Mouse (Mus musculus) urinary bladder, postnatal 14 days (tissue): ENCODE measurements around the gene Cct8l1.

Source experiments
- DNase-seq: peaks from one replicate; pipeline ENCODE4 v3.0.0; 2021; ENCODE audit warnings: low spot score

Cct8l1 gene

GRCm38 (mm10) chr5:25515767-25516166 is at the start of gene Cct8l1:
TSS of gene Cct8l1 (plus strand) at chr5:25516067.
- DNase-seq, result no peak

DNA sequence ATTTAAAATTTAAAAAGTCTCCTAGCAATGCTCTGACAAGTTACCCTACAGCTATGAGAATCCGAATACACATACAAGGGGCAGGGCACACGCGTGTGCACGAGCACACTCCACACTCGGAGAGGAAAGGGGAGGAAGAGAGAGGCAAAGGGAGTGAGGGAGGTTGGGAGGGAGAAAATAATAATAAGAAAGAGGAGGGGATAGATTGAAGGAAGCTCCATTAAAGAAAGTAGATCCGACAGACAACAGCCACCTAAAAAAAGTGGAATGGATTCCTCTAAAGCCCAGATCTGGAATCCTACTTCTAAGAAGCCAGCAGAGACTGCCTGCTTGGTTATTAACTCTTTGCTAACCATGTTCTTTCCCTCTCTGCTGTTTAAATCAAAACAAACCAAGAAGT is 43.8 kb upstream of the Cct8l1 start:
- no peak for DNase-seq

GRCm38 (mm10) chr5:25475789-25476188 is 40.1 kb upstream of the Cct8l1 start:
- no peak for DNase-seq

GRCm38 (mm10) chr5:25478863-25479262 is 37.0 kb upstream of the Cct8l1 start:
- no peak for DNase-seq

GRCm38 (mm10) chr5:25496652-25497051 is 19.2 kb upstream of the Cct8l1 start:
- no peak for DNase-seq

GRCm38 (mm10) chr5:25497369-25497719 is 18.5 kb upstream of the Cct8l1 start:
- DNase-seq, result peak; percentile 14

GRCm38 (mm10) chr5:25497720-25498345 is 18.0 kb upstream of the Cct8l1 start:
- peak; percentile 57 for DNase-seq

DNA sequence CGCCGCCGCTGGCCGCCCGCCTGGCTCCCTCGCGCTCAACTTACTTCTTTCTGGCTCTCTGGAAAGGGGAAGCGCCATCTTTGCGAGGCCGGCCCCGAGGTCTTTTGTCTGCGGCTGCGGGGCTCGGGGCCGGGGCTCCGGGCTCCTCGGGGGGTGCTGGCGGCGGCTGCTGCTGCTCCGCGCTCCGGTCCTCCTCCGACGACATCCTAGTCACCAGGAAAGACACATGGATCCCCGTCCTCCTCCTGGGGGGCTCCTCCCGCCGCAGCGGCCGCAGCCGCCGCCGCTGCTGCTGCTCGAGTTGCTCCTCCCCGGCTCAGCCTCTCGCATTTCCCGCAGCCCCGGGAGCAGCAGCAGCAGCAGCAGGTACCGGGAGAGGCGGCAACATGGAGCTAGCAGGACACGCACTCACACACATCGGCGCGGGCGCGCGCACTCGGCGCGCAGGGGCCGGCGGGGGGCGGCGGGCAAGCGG is 17.5 kb upstream of the Cct8l1 start, which contains the start of gene Kmt2c:
Gene Kmt2c (minus strand): TSS at position 438 of the 475 bp plus-strand sequence.
- no peak for DNase-seq

DNA sequence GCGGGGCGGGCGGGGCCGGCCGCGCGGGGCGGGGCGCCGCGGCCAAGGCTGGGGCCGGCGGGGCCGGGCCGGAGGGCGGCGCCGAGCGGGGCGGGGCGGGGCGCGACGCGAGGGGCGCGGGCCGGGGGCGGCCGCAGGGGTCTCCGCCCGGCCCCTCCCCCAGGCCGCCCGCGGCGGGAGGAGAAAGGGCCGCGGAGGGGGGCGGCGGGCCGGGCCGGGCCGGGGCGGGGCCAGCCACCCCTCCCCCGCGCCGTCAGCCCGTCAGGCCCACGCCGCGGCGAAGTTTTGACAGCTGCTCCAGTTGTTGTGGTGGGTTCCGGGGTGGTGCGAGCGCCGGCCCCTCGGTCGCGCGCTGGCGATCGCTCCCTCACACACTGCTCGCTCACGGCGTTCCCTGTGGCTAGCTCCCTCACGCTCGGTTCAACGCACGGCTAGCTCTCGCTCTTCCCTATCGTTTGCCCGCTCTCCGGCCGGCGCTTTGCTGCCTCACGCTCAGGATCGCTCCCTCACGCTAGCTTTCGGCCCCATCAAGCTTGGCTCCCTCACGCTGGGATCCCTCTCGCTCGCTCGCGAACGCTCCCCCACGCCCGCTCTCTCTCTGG is 16.9 kb upstream of the Cct8l1 start:
- DNase-seq, result peak; percentile 82

GRCm38 (mm10) chr5:25499423-25500398 is 16.2 kb upstream of the Cct8l1 start:
- peak; percentile 97 for DNase-seq

- no peak for DNase-seq
These were observed 15.2 kb upstream of the Cct8l1 start for GRCm38 (mm10) chr5:25500686-25501085.

DNA sequence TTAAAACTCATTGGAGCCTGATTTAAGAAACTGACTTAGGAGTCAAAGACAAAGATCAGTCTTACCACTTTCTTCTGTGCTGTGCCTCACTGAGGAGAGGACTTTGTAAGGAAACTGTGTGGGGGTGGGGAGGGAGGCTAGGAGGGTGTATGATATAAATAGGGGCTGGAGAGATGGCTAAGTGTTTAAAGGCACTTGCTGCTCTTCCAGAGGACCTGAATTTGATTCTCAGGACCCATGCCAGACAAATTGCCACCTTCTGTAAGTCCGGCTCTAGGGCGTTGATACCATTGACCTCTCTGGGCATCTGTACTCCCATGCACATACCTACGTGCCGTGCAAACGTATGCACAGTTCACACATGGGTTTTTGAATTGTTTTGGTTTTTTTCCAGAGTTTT is 9.8 kb upstream of the Cct8l1 start:
- no peak for DNase-seq

DNA sequence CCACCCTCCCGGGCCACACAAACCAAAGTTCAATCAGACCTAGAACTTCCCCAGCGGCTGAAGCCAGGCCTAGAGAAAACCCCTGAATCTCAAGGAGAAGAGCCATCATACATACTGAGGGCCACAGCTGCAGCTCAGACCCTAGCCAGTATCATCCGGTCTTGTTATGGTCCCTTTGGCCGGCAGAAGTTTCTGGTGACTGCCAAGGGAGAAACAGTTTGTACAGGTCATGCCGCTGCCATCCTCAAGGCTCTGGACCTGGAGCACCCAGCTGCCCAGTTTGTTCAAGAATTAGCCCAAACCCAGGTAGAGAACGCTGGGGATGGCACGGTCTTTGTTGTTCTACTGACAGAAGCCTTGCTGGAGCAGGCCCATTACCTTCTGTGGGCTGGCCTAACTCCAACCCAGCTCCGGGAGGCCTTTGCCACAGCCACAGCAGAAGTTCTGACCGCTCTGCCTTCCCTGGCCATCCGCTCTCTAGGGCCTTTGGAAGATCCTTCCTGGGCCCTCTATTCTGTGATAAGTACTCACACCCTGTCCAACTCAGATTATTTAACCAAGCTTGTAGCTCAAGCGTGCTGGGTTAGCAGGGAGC is 531 bp downstream of the Cct8l1 start:
- DNase-seq, result no peak

GRCm38 (mm10) chr5:25517550-25517949 is 1.7 kb downstream of the Cct8l1 start:
- DNase-seq, result no peak

DNA sequence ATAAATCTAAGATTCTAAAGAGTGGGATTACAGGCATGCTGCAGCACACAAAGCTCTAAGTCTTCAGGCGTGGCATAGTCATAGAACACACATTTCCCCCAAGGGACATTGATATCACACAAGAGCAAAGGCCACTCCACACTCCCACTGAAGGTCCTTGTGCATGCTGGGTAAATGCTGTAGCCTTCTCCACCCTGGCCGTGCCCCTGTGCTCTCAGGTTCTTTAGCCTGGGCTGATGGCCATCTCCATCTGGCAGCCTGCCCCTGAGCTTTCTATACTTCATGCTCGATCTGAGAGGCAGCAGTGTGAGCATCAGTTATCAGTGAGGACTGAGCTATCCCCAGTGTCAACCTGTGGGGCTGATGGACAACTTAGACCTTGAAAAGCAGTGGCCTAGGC is 4.0 kb downstream of the Cct8l1 start:
- no peak for DNase-seq

DNA sequence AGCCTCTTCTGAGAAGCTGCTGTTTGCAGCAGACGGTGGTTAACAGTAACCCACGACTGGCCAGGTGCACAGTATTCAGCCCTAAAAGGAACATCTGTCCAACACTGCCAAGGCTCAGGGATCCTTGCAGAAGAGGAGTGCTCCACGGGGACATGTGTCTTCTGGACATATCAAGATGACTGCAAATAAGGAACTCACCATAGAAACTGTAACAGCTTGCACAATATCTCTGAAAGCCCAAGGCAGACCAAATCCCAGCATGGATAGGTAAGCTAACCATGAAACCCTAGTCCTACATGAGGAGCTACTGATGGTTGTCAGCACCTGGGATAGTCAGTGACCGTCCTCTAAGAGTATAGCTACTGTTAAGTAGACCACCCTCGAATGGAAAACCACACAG is 5.6 kb downstream of the Cct8l1 start:
- no peak for DNase-seq

- DNase-seq, result peak; percentile 54
These were observed 10.2 kb downstream of the Cct8l1 start for GRCm38 (mm10) chr5:25526116-25526515.

GRCm38 (mm10) chr5:25526926-25527325 is 11.1 kb downstream of the Cct8l1 start:
- peak; percentile 50 for DNase-seq

- DNase-seq, result no peak
These were observed 12.1 kb downstream of the Cct8l1 start for GRCm38 (mm10) chr5:25527971-25528370.

DNA sequence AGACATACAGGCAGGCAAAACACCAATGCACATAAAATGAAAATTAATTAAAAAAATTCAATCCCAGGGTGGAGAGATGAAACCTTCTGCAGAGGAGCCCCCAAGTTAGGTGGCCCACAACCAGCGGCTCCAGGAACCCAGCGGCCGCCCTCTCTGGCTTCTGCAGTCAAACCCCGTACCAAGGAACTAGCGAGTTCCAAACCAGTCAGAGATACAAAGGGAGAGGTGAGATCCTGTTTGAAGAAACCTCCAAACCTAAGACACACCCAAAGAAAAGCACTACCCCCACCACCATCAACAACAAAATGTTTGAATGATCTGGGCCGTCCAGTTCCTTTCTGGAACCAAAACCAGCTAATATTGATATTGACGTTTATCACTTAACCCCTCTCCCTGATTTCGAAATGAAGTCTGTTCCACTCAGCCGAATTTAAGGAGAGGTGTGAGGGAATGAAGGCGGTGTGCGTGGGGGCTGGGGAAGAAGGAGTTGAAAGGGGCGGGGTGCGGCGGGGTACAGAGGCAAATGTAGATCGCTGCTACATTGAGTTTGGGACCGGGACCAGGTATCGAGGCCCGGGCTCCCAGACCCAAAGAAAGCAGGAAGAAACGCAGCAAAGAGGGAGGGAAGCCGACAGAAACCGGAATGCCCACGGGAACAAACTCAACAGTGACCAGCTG is 13.1 kb downstream of the Cct8l1 start:
- DNase-seq, result no peak

GRCm38 (mm10) chr5:25529529-25530421 is 13.9 kb downstream of the Cct8l1 start:
- peak; percentile 100 for DNase-seq
